Mouse (Mus musculus) ES-Bruce4 (cell line): Measurements from ENCODE around the gene Olfr770.
"Not testable (repeated sequence)": the region's sequence is repeated elsewhere in the genome, so short reads cannot be mapped to it uniquely, and the experiment has no call there.

Source experiments
- CTCF ChIP-seq: IDR thresholded peaks from one replicate; pipeline ENCODE4 v1.8.1; 2011; ENCODE audit warnings: low read depth, low read length
- EP300 ChIP-seq: IDR thresholded peaks from 2 replicates; pipeline ENCODE4 v1.6.1; 2011; ENCODE audit warnings: low read depth, low read length; ENCODE audit not compliant: insufficient read depth
- POLR2A ChIP-seq: IDR thresholded peaks from one replicate; pipeline ENCODE4 v1.8.1; 2011; ENCODE audit warnings: low read length; ENCODE audit not compliant: insufficient read depth

DNA sequence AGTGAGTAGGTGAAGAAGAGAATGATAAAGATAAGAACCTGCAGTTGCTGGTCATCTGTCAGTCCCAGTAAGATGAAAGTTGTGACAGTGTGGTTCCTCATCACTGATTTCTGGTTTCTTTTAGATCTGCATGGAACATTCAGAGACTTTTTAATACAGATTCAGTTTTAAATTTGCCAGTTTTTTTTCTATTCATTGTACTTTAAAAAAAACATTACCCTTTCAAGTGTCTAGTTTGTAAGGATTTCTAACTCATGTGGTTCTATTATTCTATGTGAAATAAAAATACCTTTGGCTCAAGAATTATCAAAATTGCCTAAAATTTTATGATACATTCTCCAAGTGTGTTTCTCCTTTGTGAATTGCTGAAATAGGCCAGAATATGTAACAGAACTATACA, 48.5 kb upstream of the Olfr770 start, which contains the start of gene Olfr773:
- not testable (repeated sequence) for TF ChIP-seq POLR2A, EP300, CTCF
